Mouse (Mus musculus): ENCODE data around the gene Vrk3. TPM values are rescaled to one million over a fixed set of nuclear protein-coding genes. Genes with fewer than 3 reads are reported as not detected.
A peak's percentile ranks its signal among the peaks of the same experiment; 100 is the strongest.

Gene Vrk3
- polyA plus RNA-seq, 1 experiment from 2014 or later, result 36.2 TPM

DNA sequence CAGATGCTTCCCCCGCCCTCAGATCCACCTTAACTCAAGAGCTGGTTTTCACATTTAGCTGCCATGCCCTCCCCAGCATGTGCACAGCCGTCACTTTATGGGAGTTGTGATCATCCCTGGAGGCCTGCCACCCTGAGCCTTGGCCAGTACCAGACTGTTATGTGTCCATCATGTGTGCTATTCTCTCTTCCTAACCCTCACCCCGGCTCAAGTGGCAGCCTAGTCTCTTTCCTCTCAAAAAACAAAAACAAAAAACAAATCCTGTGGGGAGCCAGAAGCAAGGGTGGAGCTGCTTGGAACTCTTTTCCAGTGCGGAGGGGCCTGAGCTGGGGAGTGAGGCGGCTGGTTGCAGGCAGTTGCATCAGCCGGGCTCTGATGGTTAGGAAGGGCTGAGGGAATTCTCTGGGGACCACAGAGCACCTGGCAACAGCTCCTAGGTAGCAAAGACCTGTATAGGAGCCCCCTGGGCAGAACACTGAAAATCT is 70.6 kb downstream of the Vrk3 start:
- peaks cover 28% of the 10 kb centered on the region; the same call in 1 of the 2 replicates for H3K36me3 ChIP-seq
- 50% methylated on average over 6 of the region's 6 CpGs for WGBS
- peak overlapping the region; percentile 87 for H3K4me2 ChIP-seq
- H3K4me1 ChIP-seq (replicated peaks), result peaks cover 41% of the 10 kb centered on the region
- no peak for ATAC-seq (ENCODE audit: insufficient number of reproducible peaks, insufficient read depth, low FRiP score, low TSS enrichment, low read depth)
- H3K27me3 ChIP-seq, result no peaks in the 10 kb centered on the region
- H3K4me3 ChIP-seq (replicated peaks), result peak overlapping the region; percentile 72
- H3K27ac ChIP-seq, result 0 out of 2 replicates have a peak overlapping the region, but pooled peaks have one; percentile 25
- H3K9me3 ChIP-seq, result no peaks in the 10 kb centered on the region
- peak overlapping the region; percentile 50 for H3K9ac ChIP-seq (replicated peaks)

DNA sequence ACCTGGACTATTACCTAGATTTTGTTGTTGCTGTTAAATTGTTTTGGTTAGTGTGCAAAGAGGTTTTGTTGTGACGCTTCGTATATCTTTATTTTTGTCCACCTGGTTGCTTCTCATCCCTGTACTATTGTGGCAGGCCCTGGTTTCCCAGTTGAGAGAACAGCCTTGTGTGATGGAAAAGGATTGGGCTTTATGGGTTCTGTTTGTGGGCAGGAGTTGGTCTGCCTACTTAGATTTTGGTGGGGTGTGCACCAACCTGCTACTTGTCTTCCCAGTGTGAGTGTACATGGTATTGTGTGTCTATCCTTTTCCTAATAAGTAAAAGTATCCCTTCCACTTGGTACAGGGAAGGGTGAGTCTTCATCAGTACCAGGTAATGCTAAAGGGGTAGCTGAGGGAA is 71.2 kb downstream of the Vrk3 start:
- no peak overlapping the region for H3K27ac ChIP-seq
- H3K27me3 ChIP-seq, result no peaks in the 10 kb centered on the region
- H3K4me3 ChIP-seq (replicated peaks), result 0 out of 2 replicates have a peak overlapping the region, but pooled peaks have one; percentile 0
- H3K36me3 ChIP-seq, result peaks cover 28% of the 10 kb centered on the region; the same call in 1 of the 2 replicates
- peak overlapping the region; percentile 87 for H3K4me2 ChIP-seq
- no peak for ATAC-seq (ENCODE audit: insufficient number of reproducible peaks, insufficient read depth, low FRiP score, low TSS enrichment, low read depth)
- no peaks in the 10 kb centered on the region for H3K9me3 ChIP-seq
- 0 out of 2 replicates have a peak overlapping the region, but pooled peaks have one; percentile 50 for H3K9ac ChIP-seq (replicated peaks)
- WGBS, result 93% methylated on average over 2 of the region's 2 CpGs
- H3K4me1 ChIP-seq (replicated peaks), result peaks cover 42% of the 10 kb centered on the region

DNA sequence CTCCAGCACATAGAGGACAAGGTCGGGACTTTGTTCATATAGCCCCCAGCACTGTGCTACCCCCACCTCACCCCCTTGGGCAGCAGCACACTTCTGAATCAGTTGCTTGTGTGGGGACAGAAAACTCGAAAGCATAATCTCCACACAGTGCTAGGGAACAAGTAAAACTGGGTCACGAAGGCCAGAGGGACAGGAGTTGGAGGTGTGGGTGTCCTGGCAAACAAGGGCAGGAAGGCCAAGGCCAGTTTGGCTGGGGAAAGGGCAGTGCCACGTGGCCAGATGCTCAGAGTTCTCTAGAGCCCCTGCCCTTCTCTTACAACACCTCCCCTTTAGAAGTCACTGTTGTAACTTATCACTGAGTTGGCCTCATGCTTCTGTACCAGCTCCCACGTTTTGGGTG is 71.7 kb downstream of the Vrk3 start:
- no peaks in the 10 kb centered on the region for H3K9me3 ChIP-seq
- H3K27me3 ChIP-seq, result no peaks in the 10 kb centered on the region
- 0 out of 2 replicates have a peak overlapping the region, but pooled peaks have one; percentile 0 for H3K4me3 ChIP-seq (replicated peaks)
- no peak overlapping the region for H3K27ac ChIP-seq
- ATAC-seq (ENCODE audit: insufficient number of reproducible peaks, insufficient read depth, low FRiP score, low TSS enrichment, low read depth), result no peak
- H3K4me2 ChIP-seq, result peak overlapping the region; percentile 87; the same call in 1 of the 2 replicates
- H3K9ac ChIP-seq (replicated peaks), result 0 out of 2 replicates have a peak overlapping the region, but pooled peaks have one; percentile 18
- H3K36me3 ChIP-seq, result peaks cover 28% of the 10 kb centered on the region; the same call in 1 of the 2 replicates
- peaks cover 44% of the 10 kb centered on the region for H3K4me1 ChIP-seq (replicated peaks)
- WGBS, result 66% methylated on average over 5 of the region's 5 CpGs

DNA sequence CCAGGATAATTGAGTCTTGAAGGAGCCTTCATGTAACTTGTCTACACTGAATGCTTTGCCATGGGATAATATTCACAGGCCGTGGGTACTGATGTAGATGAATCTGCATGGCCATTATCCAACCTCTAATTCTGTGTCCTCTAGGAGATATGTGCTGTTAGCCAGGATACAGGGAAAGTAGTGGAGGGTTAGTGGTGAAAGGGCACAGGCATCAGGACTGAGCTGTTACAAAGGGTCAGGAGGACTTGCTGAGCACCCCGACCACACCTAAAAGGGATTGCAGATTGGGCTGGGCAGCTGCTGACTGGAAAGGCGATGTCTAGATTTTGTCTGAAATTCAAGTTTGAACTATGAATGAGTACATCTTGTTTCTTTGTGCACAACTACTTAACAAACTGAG is 72.3 kb downstream of the Vrk3 start:
- no peak overlapping the region for H3K27ac ChIP-seq
- ATAC-seq (ENCODE audit: insufficient number of reproducible peaks, insufficient read depth, low FRiP score, low TSS enrichment, low read depth), result no peak

DNA sequence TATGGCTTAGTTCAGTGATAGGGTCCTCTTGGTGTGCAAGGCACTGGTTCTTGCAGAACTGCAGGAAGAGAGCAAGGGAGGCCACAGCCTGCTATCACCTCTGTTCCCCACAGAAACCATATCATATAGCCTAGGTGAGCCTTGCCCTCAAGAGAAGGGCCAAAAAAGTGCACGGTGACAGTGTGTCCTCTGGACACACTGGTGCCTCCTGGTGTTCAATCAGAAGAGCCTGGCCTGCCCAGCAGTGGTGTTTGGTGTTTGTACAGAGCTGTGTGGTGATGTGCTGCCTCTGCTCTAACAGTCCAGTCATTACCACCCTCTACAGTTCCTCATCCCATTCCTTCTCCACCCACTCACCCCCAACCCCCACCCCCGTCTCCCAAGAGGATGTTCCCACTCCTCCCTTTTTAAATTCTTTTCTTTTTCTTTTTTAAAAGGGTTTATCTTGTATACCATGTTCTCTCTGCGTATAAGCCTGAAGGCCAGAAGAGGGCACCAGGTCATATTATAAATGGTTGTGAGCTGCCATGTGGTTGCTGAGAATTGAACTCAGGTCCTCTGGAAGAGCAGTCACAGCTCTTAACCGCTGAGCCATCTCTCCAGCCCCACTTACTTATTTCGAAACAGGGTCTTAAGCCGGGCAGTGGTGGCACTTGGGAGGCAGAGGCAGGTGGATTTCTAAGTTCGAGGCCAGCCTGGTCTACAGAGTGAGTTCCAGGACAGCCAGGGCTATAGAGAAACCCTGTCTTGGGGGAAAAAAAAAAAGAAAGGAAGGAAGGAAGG is 73.6 kb downstream of the Vrk3 start:
- 89% methylated on average over 7 of the region's 7 CpGs for WGBS
- no peak overlapping the region for H3K4me3 ChIP-seq (replicated peaks)

More for the DNA sequence above, 72.3 kb downstream of the Vrk3 start:
- WGBS, result 90% methylated on average over 3 of the region's 3 CpGs
- Histone ChIP-seq H3K27me3 (no peaks in the 10 kb centered on the region), H3K9me3 (no peaks in the 10 kb centered on the region), H3K9ac (replicated peaks) (no peak overlapping the region), H3K4me2 (no peak overlapping the region), H3K36me3 (peaks cover 29% of the 10 kb centered on the region; the same call in 1 of the 2 replicates), H3K4me1 (replicated peaks) (peaks cover 39% of the 10 kb centered on the region), H3K4me3 (replicated peaks) (no peak overlapping the region)

DNA sequence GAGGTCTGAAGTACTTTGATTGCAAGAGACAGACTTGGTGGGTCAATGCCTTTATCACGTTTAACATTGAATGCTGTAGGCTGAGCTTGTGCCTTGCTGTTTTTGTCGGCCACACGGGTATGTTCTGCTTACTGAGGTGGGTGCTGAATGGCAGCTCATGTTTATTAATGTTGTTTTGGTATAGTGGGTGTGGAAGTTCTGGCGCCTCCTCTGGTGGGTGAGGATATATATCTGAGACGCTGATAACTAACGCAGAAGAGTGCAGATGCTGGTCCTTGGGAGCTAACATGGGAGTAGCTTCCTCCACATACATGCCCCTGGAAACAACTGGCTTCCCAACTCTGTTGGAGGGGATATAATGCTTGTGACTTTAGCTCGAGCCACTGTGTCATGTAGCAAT is 75.2 kb downstream of the Vrk3 start:
- no peak overlapping the region for H3K4me2 ChIP-seq
- no peaks in the 10 kb centered on the region for H3K9me3 ChIP-seq
- peaks cover 47% of the 10 kb centered on the region for H3K36me3 ChIP-seq
- H3K27me3 ChIP-seq, result no peaks in the 10 kb centered on the region
- H3K4me1 ChIP-seq (replicated peaks), result peaks cover 27% of the 10 kb centered on the region
- 46% methylated on average over 7 of the region's 7 CpGs for WGBS
- ATAC-seq (ENCODE audit: insufficient number of reproducible peaks, insufficient read depth, low FRiP score, low TSS enrichment, low read depth), result no peak
- no peak overlapping the region for H3K4me3 ChIP-seq (replicated peaks)
- H3K27ac ChIP-seq, result no peak overlapping the region
- H3K9ac ChIP-seq (replicated peaks), result no peak overlapping the region

More for the DNA sequence above, 73.6 kb downstream of the Vrk3 start:
- H3K27ac ChIP-seq, result no peak overlapping the region
- no peak for ATAC-seq (ENCODE audit: insufficient number of reproducible peaks, insufficient read depth, low FRiP score, low TSS enrichment, low read depth)
- H3K9me3 ChIP-seq, result no peaks in the 10 kb centered on the region
- H3K4me1 ChIP-seq (replicated peaks), result peaks cover 39% of the 10 kb centered on the region
- no peak overlapping the region for H3K4me2 ChIP-seq
- H3K36me3 ChIP-seq, result peaks cover 37% of the 10 kb centered on the region; the same call in 1 of the 2 replicates
- no peak overlapping the region for H3K9ac ChIP-seq (replicated peaks)
- no peaks in the 10 kb centered on the region for H3K27me3 ChIP-seq

DNA sequence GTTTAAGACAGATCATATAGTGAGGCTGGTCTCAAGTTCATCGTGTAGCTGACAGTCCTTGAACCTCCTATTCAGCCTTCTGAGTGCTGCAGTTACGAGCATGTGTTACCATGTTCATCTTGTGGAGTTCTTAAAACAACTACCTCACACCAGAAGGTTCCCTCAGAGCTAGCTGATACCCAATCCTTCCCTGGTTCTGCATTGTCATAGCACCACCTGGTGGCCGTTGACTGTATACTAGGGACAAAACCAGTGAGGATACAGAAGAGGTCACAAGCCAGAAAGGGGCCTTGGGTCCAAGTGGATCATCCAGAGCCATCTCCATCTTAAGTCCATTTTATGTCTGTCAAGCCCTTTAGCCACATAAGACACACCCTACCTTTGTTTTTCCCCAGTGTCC is 76.7 kb downstream of the Vrk3 start:
- 30% methylated on average over 3 of the region's 3 CpGs for WGBS
- H3K4me2 ChIP-seq, result no peak overlapping the region; the same call in 1 of the 2 replicates
- H3K36me3 ChIP-seq, result peaks cover 54% of the 10 kb centered on the region
- H3K27ac ChIP-seq, result no peak overlapping the region
- H3K4me1 ChIP-seq (replicated peaks), result peaks cover 12% of the 10 kb centered on the region
- H3K4me3 ChIP-seq (replicated peaks), result no peak overlapping the region
- no peak overlapping the region for H3K9ac ChIP-seq (replicated peaks)
- H3K9me3 ChIP-seq, result no peaks in the 10 kb centered on the region
- no peak for ATAC-seq (ENCODE audit: insufficient number of reproducible peaks, insufficient read depth, low FRiP score, low TSS enrichment, low read depth)
- H3K27me3 ChIP-seq, result no peaks in the 10 kb centered on the region

DNA sequence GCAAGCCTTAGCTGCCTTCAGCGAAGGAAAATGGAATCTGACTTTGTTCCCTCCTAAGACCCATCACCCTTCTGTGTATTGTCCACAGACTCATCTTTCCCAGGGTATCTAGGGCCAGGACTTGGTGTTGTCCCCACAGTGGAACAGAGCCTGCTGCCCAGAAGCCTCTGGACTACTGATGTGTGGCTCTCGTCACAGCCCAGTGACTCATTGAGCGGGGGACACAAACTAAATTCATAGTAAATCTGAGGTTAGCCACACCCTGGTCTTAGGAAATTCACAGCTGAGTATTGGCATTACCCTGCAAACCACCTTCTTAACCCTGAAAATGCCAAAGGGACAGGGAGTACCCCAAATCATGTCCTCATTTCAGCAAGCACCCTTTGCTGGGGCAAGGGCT is 78.6 kb downstream of the Vrk3 start:
- ATAC-seq (ENCODE audit: insufficient number of reproducible peaks, insufficient read depth, low FRiP score, low TSS enrichment, low read depth), result no peak
- H3K4me3 ChIP-seq (replicated peaks), result no peak overlapping the region
- H3K9me3 ChIP-seq, result no peaks in the 10 kb centered on the region
- H3K4me2 ChIP-seq, result no peak overlapping the region
- H3K4me1 ChIP-seq (replicated peaks), result peaks cover 6% of the 10 kb centered on the region; the same call in 1 of the 2 replicates
- H3K36me3 ChIP-seq, result peaks cover 63% of the 10 kb centered on the region
- 87% methylated on average over 3 of the region's 3 CpGs for WGBS
- no peak overlapping the region for H3K9ac ChIP-seq (replicated peaks)
- H3K27me3 ChIP-seq, result no peaks in the 10 kb centered on the region
- H3K27ac ChIP-seq, result no peak overlapping the region

Other genes starting within 250 kb of the Vrk3 start
- 0.09 and 0.13 TPM in 2 replicates for gene Mybpc2, start 223.8 kb upstream of the Vrk3 start, polyA plus RNA-seq (2016; fragmentation: Nextera tagmentation; extraction: Ambion mirVana)
- 0.22 and 0.34 TPM in 2 replicates for gene Spib, start 216.3 kb upstream of the Vrk3 start, polyA plus RNA-seq (2016; fragmentation: Nextera tagmentation; extraction: Ambion mirVana)
- 132 and 140 TPM in 2 replicates for gene Pold1, start 199.6 kb upstream of the Vrk3 start, polyA plus RNA-seq (2016; fragmentation: Nextera tagmentation; extraction: Ambion mirVana)
- 70.7 and 72.0 TPM in 2 replicates for gene Nr1h2, start 194.5 kb upstream of the Vrk3 start, polyA plus RNA-seq (2016; fragmentation: Nextera tagmentation; extraction: Ambion mirVana)
- gene Napsa, start 176.0 kb upstream of the Vrk3 start, polyA plus RNA-seq (2016; fragmentation: Nextera tagmentation; extraction: Ambion mirVana), result 0.83 and 1.4 TPM in 2 replicates
- gene Kcnc3, start 157.7 kb upstream of the Vrk3 start, polyA plus RNA-seq (2016; fragmentation: Nextera tagmentation; extraction: Ambion mirVana), result 0.37 and 0.49 TPM in 2 replicates
- gene Myh14, start 77.6 kb upstream of the Vrk3 start, polyA plus RNA-seq (2016; fragmentation: Nextera tagmentation; extraction: Ambion mirVana), result 3.2 and 4.2 TPM in 2 replicates
- gene Izumo2, start 39.7 kb upstream of the Vrk3 start, polyA plus RNA-seq (2016; fragmentation: Nextera tagmentation; extraction: Ambion mirVana), result not detected in 2 replicates
- 2.6 and 3.3 TPM in 2 replicates for gene Zfp473, start 2.6 kb downstream of the Vrk3 start, polyA plus RNA-seq (2016; fragmentation: Nextera tagmentation; extraction: Ambion mirVana)
- 105 and 114 TPM in 2 replicates for gene Nup62, start 67.7 kb downstream of the Vrk3 start, polyA plus RNA-seq (2016; fragmentation: Nextera tagmentation; extraction: Ambion mirVana)
- gene Il4i1, start 68.0 kb downstream of the Vrk3 start, polyA plus RNA-seq (2016; fragmentation: Nextera tagmentation; extraction: Ambion mirVana), result 1.5 and 2.5 TPM in 2 replicates
- gene Atf5, start 68.2 kb downstream of the Vrk3 start, polyA plus RNA-seq (2016; fragmentation: Nextera tagmentation; extraction: Ambion mirVana), result 3.7 and 4.1 TPM in 2 replicates
- gene Akt1s1, start 100.6 kb downstream of the Vrk3 start, polyA plus RNA-seq (2016; fragmentation: Nextera tagmentation; extraction: Ambion mirVana), result 106 and 110 TPM in 2 replicates
- 84.7 and 96.2 TPM in 2 replicates for gene Tbc1d17, start 100.7 kb downstream of the Vrk3 start, polyA plus RNA-seq (2016; fragmentation: Nextera tagmentation; extraction: Ambion mirVana)
- gene Pnkp, start 108.7 kb downstream of the Vrk3 start, polyA plus RNA-seq (2016; fragmentation: Nextera tagmentation; extraction: Ambion mirVana), result 35.5 and 37.3 TPM in 2 replicates
- gene Ptov1, start 121.4 kb downstream of the Vrk3 start, polyA plus RNA-seq (2016; fragmentation: Nextera tagmentation; extraction: Ambion mirVana), result 615 and 666 TPM in 2 replicates
- 116 and 127 TPM in 2 replicates for gene Med25, start 144.3 kb downstream of the Vrk3 start, polyA plus RNA-seq (2016; fragmentation: Nextera tagmentation; extraction: Ambion mirVana)
- 21.6 and 24.8 TPM in 2 replicates for gene Fuz, start 147.7 kb downstream of the Vrk3 start, polyA plus RNA-seq (2016; fragmentation: Nextera tagmentation; extraction: Ambion mirVana)
- gene Ap2a1, start 181.1 kb downstream of the Vrk3 start, polyA plus RNA-seq (2016; fragmentation: Nextera tagmentation; extraction: Ambion mirVana), result 74.2 and 77.6 TPM in 2 replicates
- gene Tsks, start 194.8 kb downstream of the Vrk3 start, polyA plus RNA-seq (2016; fragmentation: Nextera tagmentation; extraction: Ambion mirVana), result 0.11 TPM in 1 of 2 replicates, not detected in the other
- 27.8 and 29.9 TPM in 2 replicates for gene Cpt1c, start 226.4 kb downstream of the Vrk3 start, polyA plus RNA-seq (2016; fragmentation: Nextera tagmentation; extraction: Ambion mirVana)
- 704 and 706 TPM in 2 replicates for gene Prmt1, start 238.2 kb downstream of the Vrk3 start, polyA plus RNA-seq (2016; fragmentation: Nextera tagmentation; extraction: Ambion mirVana)
- gene Irf3, start 249.2 kb downstream of the Vrk3 start, polyA plus RNA-seq (2016; fragmentation: Nextera tagmentation; extraction: Ambion mirVana), result 90.9 and 97.2 TPM in 2 replicates

Measured in limb, embryonic 12.5 days (tissue).